Mouse (Mus musculus): ENCODE results near the gene Boll. TPM values are rescaled to one million over a fixed set of nuclear protein-coding genes. Genes with fewer than 3 reads are reported as not detected.

Boll gene
- 2.9 and 3.5 TPM in 2 replicates for total RNA-seq (2012; rRNA removed)

DNA sequence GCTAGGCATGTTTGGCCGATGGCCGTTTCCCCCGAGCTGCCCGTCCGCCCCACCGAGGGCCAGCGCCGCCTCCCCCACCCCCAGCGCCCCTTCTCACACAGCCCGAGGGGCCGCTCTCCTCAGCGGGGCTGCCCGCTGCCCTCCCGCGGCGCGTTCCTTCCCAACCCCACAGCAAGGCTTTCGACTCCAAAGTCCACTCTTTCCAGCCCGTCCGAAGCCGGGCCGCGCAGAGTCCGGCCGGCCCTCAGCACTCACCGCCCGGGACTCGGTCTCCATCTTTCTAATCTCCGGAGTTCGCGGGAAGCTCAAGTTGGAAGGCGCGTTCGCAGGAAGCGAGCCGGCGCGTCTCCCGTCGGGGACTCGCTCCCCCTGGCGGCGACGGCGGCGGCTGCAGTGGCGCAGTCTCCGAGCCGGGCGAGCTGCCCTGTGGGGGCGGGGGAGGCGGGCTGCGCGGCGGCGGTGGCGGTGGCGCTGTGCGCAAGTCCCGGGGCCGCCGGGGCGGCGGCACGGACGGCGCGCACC, at the start of gene Boll:
Gene Boll, minus strand, starts transcription at position 426 of the 522 bp plus-strand sequence.
- peak; percentile 66 for DNase-seq (ENCODE audit: low read depth, low spot score)
- in situ Hi-C loops (cut with MboI; ENCODE audit: low sequenced_read_pairs in 2 of 2, unreplicated experiment in 2 of 2): no loop called here
- no peak for TF ChIP-seq CHD2 (IDR thresholded peaks at IDR 0.05; ENCODE audit: low read depth, low read length)
- no peak for TF ChIP-seq ZC3H11A (IDR thresholded peaks at IDR 0.05; ENCODE audit: borderline replicate concordance, low read depth, low read length)
- TF ChIP-seq HCFC1 (IDR thresholded peaks at IDR 0.05; ENCODE audit: borderline replicate concordance, insufficient read depth, low read length): no peak
- no peak for TF ChIP-seq ZNF384 (IDR thresholded peaks at IDR 0.05; ENCODE audit: low read depth, low read length)
- no peak for TF ChIP-seq MAFK (IDR thresholded peaks at IDR 0.05; ENCODE audit: insufficient read depth, low read depth, low read length)
- H3K4me1 ChIP-seq (ENCODE audit: control insufficient read depth in 2 of 2, insufficient read depth in 2 of 2, low read length in 2 of 2, poor library complexity in 1 of 2): 0 out of 4 replicates have a peak, but pooled peaks cover 0 to 3% of the 10 kb centered on the region in 2 experiments
- H3K27ac ChIP-seq (ENCODE audit: insufficient read depth, low read depth, low read length, poor library complexity, severe bottlenecking): no peak within 1 kb of the TSS
- H3K4me3 ChIP-seq (ENCODE audit: insufficient read depth in 1 of 2, low read depth in 1 of 2, low read length in 2 of 2, poor library complexity in 1 of 2, severe bottlenecking in 1 of 2): peak within 1 kb of the TSS; percentile 71 to 75
- no peaks in the 10 kb centered on the region for H3K9me3 ChIP-seq (ENCODE audit: control insufficient read depth, insufficient read depth, low read depth, low read length)
- H3K36me3 ChIP-seq (ENCODE audit: control insufficient read depth, insufficient read depth, low read length, poor library complexity, severe bottlenecking): no peaks in the 10 kb centered on the region
- peak within 1 kb of the TSS; percentile 36; the same call in 1 of the 2 replicates for H3K9ac ChIP-seq (ENCODE audit: insufficient read depth, low read depth, low read length, poor library complexity, severe bottlenecking)

DNA sequence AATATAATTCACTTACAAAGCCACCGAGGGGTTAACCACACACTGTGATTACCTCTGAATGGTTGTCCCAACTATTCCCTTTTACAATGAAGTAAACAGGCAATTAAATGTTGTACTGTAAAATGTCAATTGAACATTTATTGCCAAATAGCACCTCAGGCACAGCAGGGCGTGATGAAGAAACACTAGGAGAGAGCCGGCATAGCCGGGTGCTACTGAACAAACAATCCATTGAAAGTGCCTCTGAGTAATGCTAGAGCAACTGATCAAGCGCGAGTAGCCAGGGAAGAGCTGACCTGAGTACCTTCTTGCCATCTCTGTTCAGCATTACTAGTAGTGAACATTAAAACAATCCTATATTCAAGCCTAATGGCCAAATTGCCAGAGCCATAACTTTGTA, 49.3 kb upstream of the Boll start:
- no peak for TF ChIP-seq ZNF384 (IDR thresholded peaks at IDR 0.05; ENCODE audit: low read depth, low read length)
- TF ChIP-seq CHD2 (IDR thresholded peaks at IDR 0.05; ENCODE audit: low read depth, low read length): no peak
- no peak for TF ChIP-seq MAFK (IDR thresholded peaks at IDR 0.05; ENCODE audit: insufficient read depth, low read depth, low read length)
- Histone ChIP-seq H3K4me1 (ENCODE audit: control insufficient read depth in 2 of 2, insufficient read depth in 2 of 2, low read length in 2 of 2, poor library complexity in 1 of 2) (no peaks in the 10 kb centered on the region), H3K36me3 (ENCODE audit: control insufficient read depth, insufficient read depth, low read length, poor library complexity, severe bottlenecking) (no peaks in the 10 kb centered on the region), H3K4me3 (ENCODE audit: insufficient read depth in 1 of 2, low read depth in 1 of 2, low read length in 2 of 2, poor library complexity in 1 of 2, severe bottlenecking in 1 of 2) (no peak overlapping the region), H3K9me3 (ENCODE audit: control insufficient read depth, insufficient read depth, low read depth, low read length) (no peaks in the 10 kb centered on the region), H3K9ac (ENCODE audit: insufficient read depth, low read depth, low read length, poor library complexity, severe bottlenecking) (no peak overlapping the region), H3K27ac (ENCODE audit: insufficient read depth, low read depth, low read length, poor library complexity, severe bottlenecking) (no peak overlapping the region)
- DNase-seq (ENCODE audit: low read depth, low spot score): no peak
- in situ Hi-C loops (cut with MboI; ENCODE audit: low sequenced_read_pairs in 2 of 2, unreplicated experiment in 2 of 2): loop anchor here (25.0 kb wide), 2 partner anchors 325 to 450 kb away; no protein-coding TSS in a partner anchor

DNA sequence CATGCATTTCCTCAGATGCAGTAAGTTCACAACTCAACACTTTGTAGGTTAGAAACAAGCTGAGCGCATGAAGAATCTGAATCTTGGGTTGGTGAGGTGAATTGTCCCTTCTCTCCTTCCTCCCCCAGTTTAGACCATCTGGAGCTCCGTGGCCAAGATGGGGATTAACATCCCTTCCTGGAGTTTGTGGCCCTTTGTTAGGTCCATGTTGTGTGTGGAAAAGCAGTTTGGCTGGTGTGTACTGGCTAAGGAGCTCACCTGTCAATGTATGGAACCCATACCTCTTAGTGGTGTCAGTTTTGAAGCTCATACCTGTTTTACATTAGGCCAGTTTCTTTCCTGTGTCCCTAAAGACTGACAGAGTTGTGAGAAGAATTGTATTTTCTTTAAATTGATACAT, 47.8 kb upstream of the Boll start:
- no peaks in the 10 kb centered on the region for H3K4me1 ChIP-seq (ENCODE audit: control insufficient read depth in 2 of 2, insufficient read depth in 2 of 2, low read length in 2 of 2, poor library complexity in 1 of 2)
- in situ Hi-C loops (cut with MboI; ENCODE audit: low sequenced_read_pairs in 2 of 2, unreplicated experiment in 2 of 2): loop anchor here (25.0 kb wide), 2 partner anchors 326 to 451 kb away; no protein-coding TSS in a partner anchor
- no peak overlapping the region for H3K4me3 ChIP-seq (ENCODE audit: insufficient read depth in 1 of 2, low read depth in 1 of 2, low read length in 2 of 2, poor library complexity in 1 of 2, severe bottlenecking in 1 of 2)
- H3K27ac ChIP-seq (ENCODE audit: insufficient read depth, low read depth, low read length, poor library complexity, severe bottlenecking): no peak overlapping the region
- DNase-seq (ENCODE audit: low read depth, low spot score): no peak
- H3K9ac ChIP-seq (ENCODE audit: insufficient read depth, low read depth, low read length, poor library complexity, severe bottlenecking): no peak overlapping the region
- TF ChIP-seq HCFC1 (IDR thresholded peaks at IDR 0.05; ENCODE audit: borderline replicate concordance, insufficient read depth, low read length): no peak
- TF ChIP-seq ZC3H11A (IDR thresholded peaks at IDR 0.05; ENCODE audit: borderline replicate concordance, low read depth, low read length): no peak
- no peaks in the 10 kb centered on the region for H3K36me3 ChIP-seq (ENCODE audit: control insufficient read depth, insufficient read depth, low read length, poor library complexity, severe bottlenecking)
- H3K9me3 ChIP-seq (ENCODE audit: control insufficient read depth, insufficient read depth, low read depth, low read length): no peaks in the 10 kb centered on the region

DNA sequence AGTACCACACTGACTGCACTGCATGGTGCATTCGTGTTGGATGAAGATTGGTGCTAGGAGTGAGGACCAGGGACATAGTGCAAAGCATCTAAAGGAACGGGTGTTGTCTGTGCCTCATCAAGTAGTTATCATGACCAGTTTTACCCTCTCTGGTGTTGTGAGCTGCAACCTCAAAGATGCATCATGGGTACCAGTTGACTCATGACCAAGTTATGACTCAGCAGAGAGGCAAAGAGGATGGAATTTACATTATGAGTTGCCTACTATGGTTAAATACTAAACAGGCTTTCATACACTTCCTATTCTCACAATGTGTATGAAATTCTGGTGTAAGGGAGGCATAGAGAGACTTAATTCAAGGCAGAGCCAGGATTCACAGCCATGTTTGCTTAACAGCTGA, 47.4 kb upstream of the Boll start:
- Histone ChIP-seq H3K9ac (ENCODE audit: insufficient read depth, low read depth, low read length, poor library complexity, severe bottlenecking) (no peak overlapping the region), H3K9me3 (ENCODE audit: control insufficient read depth, insufficient read depth, low read depth, low read length) (no peaks in the 10 kb centered on the region), H3K36me3 (ENCODE audit: control insufficient read depth, insufficient read depth, low read length, poor library complexity, severe bottlenecking) (no peaks in the 10 kb centered on the region), H3K4me3 (ENCODE audit: insufficient read depth in 1 of 2, low read depth in 1 of 2, low read length in 2 of 2, poor library complexity in 1 of 2, severe bottlenecking in 1 of 2) (no peak overlapping the region), H3K4me1 (ENCODE audit: control insufficient read depth in 2 of 2, insufficient read depth in 2 of 2, low read length in 2 of 2, poor library complexity in 1 of 2) (no peaks in the 10 kb centered on the region), H3K27ac (ENCODE audit: insufficient read depth, low read depth, low read length, poor library complexity, severe bottlenecking) (no peak overlapping the region)
- no peak for DNase-seq (ENCODE audit: low read depth, low spot score)
- in situ Hi-C loops (cut with MboI; ENCODE audit: low sequenced_read_pairs in 2 of 2, unreplicated experiment in 2 of 2): loop anchor here (25.0 kb wide), 2 partner anchors 327 to 452 kb away; no protein-coding TSS in a partner anchor
- TF ChIP-seq CHD2 (IDR thresholded peaks at IDR 0.05; ENCODE audit: low read depth, low read length): no peak
- TF ChIP-seq MAFK (IDR thresholded peaks at IDR 0.05; ENCODE audit: insufficient read depth, low read depth, low read length): no peak
